Mouse (Mus musculus) ZHBTc4 (cell line): ENCODE results near the gene Fam178b.
A peak's percentile ranks its signal among the peaks of the same experiment; 100 is the strongest.

Experiments used
- DNase-seq: peaks from one replicate; pipeline ENCODE4 v3.0.0-alpha.2; 2011; ENCODE audit warnings: low read depth, low spot score

The Fam178b gene

DNA sequence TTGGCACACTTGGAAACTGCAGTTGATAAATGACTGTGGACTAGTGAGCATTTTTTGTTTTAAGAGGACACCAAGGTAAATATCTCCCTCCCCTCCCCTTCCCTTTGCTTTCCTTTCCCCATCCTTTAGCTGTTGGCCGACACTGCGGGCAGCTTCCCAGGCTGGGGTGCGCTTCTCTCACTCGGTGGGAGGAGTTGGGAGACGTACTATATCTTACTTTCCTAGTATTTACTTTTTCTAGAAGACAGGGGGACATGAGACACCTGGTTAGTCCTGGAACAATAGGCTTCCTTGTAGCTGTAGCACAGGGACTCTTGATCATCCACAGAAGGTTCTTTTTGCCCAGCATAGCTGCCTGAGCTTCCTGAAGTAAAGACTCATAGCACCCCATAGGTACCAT lies 158.9 kb downstream of the Fam178b start:
- DNase-seq: no peak

DNA sequence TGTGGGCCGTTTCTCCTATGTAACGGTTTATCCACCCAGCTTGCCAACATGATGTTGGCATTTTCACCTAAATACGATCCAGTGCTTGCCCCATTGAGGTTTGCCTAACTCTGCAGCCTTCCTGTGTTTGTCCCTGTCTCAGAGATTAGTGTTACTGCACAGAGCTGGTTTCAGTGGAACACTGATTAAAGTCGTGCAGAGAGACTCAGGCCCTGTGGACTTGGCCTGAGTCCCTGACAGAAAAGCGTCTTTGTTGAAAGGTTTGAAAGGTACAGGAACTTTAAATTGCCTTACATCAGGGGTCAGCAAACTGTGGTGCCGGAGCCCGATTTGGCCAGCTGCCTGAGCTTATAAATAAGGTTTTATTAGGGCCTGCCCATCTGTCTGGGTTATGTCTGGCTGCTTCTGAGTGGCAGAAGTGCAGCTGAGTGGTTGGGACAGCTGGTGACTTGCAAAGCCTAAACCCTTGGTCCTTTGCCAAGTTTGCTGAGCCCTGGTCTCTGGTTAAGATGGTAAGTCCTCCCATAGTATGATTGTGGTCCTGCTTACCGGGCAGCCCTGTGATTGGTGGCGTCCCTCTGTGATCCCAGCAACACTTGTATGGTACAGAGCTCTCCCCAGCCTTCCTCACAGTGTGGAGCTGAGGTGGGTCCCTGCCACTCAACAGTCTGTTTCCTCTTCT lies 159.5 kb downstream of the Fam178b start:
- no peak for DNase-seq

- DNase-seq: no peak
Measured at GRCm38 (mm10) chr1:36522210-36522609, 160.8 kb downstream of the Fam178b start.

DNA sequence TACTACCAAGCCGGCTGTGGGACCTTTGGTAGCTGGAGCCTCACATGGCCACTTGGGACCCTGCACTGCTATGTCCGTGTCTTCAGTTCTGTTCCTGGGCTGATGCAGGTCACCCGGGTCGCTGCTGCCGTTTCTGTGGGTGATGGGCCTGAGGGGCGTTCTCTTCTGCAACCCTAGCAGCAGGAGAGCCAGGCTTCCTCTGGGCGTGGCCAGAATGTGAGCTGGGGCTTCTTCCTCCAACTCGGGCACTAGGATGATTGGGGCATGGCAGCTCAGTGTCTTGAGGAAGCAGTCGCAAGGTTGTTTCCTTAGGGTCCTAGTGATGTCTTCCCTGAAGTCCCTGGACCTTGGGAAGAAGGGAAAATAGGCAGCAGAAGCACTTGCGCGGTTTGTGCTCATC lies 163.4 kb downstream of the Fam178b start:
- peak; percentile 50 for DNase-seq

DNA sequence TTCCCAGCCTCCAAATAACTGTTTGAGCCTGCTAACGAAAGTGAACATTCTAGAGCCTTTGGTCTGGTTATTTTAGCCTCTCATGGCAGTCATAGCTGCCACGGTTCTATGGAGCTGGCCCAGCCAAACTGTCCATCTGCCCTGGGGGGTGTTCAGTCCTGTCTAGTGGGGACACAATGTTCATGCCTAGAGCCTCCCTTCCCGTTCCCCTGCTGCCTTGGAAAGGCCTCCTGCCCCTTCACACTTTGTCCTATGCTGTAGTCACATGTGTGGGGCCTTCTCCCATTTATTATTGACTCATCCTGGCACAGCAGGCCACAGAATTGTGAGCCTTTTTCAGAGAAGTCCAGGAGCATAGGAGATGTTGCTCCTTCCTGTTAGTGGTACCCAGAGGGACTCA lies 164.7 kb downstream of the Fam178b start:
- no peak for DNase-seq

DNA sequence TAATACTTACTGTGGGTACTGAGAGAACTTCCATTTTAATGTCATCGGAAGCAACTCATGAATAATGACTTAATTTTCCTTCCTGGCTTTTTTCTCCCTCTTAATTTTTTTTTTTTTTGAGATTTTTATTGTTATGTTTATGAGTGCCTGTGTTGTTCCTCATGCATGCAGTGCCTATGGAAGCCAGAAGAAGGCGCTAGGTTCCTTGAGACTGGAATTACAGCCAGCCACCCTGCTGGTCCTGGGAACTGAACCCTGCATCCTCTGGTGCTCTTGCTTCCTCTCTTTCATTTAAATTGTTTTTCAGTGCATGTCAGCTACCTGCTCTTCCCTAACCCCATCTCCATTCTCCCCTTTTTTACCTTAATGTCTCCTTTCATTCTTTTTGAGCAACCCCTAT lies 169.3 kb downstream of the Fam178b start:
- DNase-seq: peak; percentile 85

GRCm38 (mm10) chr1:36513310-36513709 lies 169.7 kb downstream of the Fam178b start:
- no peak for DNase-seq

DNA sequence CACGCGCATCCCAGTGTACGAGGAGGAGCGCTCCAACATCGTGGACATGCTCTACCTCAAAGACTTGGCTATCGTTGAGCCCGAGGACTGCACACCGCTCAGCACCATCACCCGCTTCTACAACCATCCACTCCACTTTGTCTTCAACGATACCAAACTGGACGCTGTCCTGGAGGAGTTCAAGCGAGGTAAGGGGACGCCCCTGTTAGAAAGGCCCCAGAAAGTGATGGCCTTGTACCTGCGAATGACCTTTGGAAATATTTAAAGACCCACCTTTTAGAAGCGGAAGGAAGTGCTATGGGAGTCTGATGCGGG lies 170.1 kb downstream of the Fam178b start:
- DNase-seq: no peak
